Mouse (Mus musculus) testis, adult 2 months (tissue): Measurements from ENCODE around the gene Afap1l2.

Source experiments
- CTCF ChIP-seq: fragments of 200-500 bp; IDR thresholded peaks from 2 replicates; pipeline ENCODE4 v1.5.1; 2012; ENCODE audit warnings: low read depth, mild to moderate bottlenecking, inconsistent platforms, low read length, moderate library complexity; ENCODE audit not compliant: control insufficient read depth, insufficient read depth, insufficient replicate concordance
- POLR2A ChIP-seq: fragments of 200-500 bp; IDR thresholded peaks from 2 replicates; pipeline ENCODE4 v1.6.1; 2012; ENCODE audit warnings: low read depth, mild to moderate bottlenecking, inconsistent platforms, low read length, moderate library complexity; ENCODE audit not compliant: control insufficient read depth

- TF ChIP-seq POLR2A (no peak), CTCF (no peak)
Measured at GRCm38 (mm10) chr19:56995441-56995840, 12.6 kb downstream of the Afap1l2 start.
